Mouse (Mus musculus) lung, postnatal 10 days (tissue): ENCODE measurements around the gene Lbp.
A peak's percentile ranks its signal among the peaks of the same experiment; 100 is the strongest.

Source experiments
- DNase-seq: peaks from one replicate; pipeline ENCODE4 v3.0.0; 2021

The Lbp gene

DNA sequence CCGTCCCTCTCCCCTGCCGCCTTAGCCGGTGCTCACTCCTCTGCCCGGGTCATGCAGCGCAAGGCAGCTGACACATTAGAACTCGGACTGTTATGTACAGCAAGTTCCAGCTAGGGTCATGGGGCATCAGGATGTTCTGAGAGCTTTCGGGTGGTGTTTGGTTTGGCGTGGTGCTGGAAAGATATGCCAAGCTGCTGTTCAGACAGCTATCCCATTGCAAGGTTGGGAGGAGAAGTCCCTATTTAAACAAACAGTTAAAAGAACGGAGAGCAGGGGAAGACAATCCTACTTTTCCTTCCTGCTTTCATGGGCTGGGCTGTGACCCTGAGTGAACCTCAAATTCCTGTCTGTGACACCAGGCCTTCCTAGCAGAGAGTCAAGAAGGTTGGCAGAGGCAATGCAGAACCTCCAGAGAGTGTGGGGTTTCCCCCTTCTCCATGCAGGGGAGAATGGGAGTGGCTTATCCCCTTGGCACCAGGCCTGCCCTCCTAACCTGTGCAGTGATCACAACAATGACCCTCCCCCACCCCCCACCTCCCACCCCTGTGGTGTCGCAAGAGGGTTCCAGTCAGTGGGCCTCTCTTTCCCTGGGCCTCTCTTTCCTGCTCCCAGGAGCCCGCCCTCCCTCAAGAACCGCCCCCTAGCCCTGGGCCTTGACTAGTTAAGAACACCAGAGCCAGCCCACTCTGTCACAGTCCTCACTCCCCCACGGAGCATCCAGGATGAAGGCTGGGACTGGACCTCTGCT lies at the start of gene Lbp:
Gene Lbp (plus strand): TSS at position 546 of the 748 bp plus-strand sequence.
- DNase-seq = peak; percentile 86

DNA sequence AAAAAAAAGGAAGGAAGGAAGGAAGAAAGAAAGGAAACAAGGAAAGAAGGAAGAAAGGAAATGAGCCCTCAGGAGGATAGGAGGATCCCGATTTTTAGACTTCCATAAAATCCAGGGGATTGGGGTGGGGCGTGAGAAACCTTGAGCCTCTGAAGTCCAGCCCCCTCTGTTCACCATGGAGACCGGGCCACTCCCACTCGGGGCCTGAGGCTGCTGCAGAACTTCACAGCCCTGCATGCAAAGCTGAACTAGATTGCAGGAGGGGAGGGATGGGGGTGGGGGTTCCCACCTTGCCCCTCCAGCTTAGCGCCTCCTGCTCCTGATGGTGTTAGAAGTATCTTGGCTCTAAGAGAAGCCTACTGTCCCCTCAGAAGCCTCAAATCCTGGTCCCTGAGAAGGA lies 49.4 kb upstream of the Lbp start:
- DNase-seq = peak; percentile 49

DNA sequence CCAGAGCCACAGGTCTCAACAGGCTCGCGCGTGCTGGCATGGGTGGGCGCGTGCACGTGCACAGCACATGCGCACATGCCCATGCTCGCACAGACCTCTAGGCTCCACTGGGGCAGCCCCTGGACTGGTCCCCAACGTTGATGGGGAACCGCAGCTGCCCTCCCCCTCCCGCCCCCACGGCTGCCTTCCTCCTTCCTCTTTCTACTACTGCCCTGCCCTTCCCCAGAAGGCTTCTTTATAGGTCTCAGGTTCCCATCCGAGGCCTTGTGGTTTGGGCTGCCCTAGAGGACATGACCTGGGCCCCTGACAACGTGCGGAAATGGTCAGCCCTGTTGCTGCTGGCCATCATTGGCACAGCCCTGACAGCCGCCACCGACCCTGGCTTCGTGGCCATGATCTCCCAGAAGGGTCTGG lies 48.3 kb upstream of the Lbp start, which contains the start of gene Bpi:
Gene Bpi (plus strand): TSS at position 90 of the 414 bp plus-strand sequence.
- peak; percentile 11 for DNase-seq

DNA sequence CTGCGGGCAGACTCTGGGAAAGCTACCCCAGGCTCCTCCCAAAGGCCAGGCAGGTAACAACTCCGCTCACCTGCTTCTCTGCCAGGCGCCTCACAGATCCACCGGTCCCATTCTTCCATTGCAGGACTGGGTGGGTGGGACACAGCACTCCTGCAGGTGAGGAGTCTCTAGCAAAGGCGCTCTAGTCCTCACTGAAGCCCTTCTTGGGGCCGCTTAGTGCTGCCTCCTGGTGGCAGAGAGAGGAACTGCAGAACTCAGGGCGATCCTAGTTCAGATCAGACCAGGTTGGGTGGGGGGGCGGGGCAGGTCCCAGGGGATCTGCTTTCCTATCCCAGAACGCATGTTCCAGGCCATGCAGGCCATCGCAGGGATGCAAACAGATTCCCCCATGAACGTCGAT lies 47.5 kb upstream of the Lbp start:
- DNase-seq = peak; percentile 83

DNA sequence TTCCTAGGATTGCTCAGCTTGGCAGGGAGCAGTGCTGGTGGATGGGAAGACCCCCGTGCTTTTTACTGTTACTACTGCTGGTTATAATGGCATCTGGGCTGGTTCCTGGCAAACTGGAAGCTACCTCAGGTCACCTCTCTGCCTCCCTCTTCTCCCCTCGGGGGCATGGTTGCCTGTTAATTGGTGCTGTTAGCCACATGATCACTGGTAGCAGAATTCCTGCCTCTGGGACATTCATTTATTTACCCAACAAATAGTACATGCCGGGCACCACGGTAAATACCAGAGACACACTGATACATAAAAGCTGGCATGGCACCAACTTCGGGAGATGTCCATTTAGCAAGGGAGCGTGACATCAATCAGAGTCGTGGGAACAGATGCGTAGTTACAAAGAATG lies 46.8 kb upstream of the Lbp start:
- no peak for DNase-seq

DNA sequence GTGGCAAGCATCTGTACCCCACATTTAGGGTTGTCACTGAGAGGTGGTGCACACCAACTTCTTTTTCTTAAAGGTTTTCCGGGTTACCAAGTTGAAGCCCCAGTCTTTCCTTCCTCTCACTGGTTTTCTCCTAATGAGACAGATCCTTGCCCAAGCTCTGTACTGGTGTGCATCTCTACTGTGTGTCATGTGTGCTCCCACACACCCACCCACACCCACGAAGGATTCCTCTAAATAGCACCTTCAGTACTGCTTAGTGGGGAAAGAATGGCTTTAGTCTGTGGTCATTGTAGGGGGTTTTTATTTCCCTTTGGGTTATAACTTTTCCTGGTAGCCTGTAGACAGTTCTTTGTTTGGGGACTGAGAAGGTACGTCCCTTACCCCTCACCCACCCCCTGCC lies 41.4 kb upstream of the Lbp start:
- DNase-seq = no peak

DNA sequence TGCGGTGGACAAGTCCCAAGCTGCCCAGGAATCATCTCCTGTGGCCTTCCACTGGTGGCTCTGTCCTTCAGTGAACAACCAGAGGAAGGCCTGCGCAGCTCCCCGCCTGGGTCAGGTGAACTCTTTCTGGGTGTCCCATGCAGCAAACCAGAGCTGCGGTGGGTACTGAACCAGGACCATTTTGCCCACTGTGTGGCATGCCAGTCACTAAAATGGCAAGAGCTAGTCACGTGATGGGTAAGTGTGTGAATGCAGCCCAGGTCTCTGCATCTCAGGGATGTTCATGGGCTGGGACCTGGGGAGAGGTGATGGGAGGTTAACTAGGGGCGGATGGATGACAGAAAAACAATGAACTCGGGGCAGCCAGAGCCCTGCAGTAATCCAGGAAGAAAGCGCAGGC lies 36.3 kb upstream of the Lbp start:
- DNase-seq = no peak

DNA sequence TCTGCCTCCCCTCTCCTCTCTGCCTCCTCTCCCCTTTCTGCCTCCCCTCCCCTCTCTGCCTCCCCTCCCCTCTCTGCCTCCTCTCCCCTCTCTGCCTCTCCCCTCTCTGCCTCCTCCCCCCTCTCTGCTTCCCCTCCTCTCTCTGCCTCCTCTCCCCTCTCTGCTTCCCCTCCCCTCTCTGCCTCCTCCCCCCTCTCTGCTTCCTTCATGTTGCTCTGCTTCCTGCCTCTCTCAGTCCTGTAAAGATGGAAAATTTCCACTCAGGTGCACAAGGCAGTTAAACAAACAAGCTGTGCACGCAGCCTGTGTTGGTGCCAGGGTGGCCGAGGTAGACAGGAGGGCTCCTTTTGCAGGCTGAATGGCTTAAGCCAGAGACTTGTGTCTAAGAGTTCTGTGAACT lies 32.6 kb upstream of the Lbp start:
- DNase-seq = no peak

DNA sequence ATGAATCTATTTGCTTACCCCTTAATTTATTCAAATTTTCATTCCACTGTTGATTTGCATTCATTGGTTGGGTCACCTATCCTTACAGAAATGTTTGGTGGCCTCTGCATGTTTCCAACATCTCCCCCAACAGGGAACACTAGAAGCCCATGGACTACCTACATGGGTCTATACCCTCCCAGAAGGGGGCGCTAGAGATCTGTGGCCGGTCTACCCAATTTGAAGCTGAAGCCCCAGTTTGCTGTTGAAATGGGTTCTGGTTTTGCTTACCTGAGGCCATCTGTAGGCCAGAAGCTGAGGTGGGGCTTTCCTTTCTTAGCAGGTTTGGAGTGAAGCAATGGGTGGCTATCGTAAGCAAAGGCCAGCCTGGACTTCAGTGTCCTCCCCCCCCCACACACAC lies 30.9 kb upstream of the Lbp start:
- DNase-seq = no peak

DNA sequence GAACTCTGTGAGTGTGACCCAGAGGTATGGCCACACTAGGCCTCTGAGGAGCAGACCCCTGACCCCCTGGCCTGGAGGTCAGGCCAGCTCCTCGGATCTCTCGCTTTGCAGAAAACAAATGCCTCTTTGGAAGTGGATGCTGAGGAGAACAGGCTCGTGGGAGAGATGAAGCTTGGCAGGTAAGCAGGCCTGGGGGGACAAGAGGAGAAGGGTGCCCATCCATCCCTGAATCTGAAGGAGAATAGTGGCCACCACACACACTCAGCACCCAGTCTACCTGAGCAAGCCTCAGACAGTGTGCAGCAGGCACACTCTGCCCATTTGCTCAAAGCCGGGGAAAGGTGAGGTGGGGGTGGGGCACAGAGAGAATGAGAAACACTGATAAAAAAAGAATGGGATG lies 30.5 kb upstream of the Lbp start:
- DNase-seq = no peak

DNA sequence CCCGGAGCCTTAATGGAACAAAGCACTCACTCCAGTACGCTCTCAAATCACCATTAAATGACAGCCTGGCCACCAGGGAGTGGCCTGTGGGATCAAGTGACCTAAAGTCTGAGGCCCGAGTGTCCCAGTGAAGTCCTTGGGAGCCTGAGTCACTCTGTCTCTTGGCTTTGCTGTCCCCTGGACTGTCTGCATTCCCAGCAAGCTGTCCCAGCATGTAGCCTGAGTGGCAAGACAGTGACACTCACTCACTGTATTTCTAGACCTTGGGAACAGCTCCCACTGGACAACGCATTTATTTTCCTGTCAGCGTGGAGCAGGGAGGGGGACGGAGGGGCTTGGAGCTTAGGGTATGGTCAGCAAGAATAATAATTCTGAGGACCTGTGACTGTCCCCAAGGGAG lies 29.8 kb upstream of the Lbp start:
- DNase-seq = no peak

DNA sequence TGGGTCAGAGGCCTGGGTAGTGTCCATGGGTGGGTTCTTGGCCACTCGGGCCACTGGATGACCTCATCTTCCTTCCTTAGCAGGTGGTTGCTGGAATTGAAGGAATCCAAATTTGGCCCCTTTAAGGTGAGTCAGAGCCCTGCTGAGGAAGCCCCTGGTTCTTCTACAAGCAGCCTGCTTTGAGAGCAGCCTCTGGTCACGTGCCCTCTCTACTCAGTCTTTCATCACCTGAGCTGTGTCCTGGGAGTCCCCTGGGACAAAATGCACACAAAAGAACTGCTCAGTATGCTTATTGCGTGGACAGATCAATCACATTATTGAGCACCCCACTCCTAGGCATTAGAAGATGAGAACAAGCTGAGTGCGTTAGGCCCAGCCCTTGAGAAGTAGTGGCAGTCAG lies 29.4 kb upstream of the Lbp start:
- no peak for DNase-seq

DNA sequence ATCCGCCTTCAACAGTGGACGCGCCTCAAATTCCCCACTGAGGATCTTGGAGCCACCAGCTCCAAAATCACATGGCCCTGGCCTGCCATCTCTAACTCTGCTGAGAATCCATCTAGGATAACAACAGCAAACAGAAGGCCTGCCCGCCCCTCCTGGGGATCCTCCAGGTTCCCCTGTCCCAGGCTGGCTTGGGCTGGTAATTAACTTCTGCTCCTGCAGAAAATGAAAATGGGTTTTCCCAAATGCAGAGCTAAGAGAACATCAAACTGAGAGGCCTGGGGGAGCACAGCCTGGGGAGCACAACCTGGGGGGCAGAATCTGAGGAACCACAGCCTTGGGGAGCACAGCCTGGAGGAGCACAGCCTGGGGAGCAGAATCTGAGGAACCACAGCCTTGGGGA lies 26.6 kb upstream of the Lbp start:
- no peak for DNase-seq

DNA sequence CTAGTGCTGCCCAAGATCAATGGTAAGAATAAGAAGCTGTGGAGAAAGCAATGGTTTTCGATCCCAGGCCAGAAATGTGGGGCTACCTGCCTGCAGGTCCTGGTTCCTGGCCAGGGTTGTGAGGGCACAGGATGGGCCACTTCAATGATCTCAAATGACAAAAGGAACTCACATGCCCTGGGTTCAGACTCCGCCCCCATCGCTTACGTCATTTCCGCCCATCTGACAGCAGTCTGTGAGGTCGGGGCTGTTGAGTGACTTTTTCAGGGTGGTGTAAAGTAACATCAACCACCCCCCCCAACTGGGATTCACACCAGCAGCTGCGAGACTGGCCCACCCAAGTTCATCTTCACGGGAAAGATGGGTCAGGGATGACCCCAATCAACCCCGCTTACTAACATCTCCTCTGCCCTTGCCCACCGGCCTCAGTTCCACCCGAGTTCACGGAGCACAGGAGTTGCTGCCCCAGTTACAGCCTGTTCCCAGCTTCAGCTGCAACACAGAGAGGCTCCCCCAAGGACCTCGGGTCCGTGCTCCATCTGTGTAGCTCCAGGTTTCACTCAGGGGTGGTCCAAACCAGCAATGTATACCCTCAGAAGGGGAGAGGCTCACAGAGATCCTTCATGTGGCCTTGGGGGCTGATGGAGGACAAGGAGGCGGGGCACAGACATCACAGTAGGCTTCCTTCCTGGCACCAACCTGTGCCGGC lies 24.6 kb upstream of the Lbp start:
- DNase-seq = no peak

DNA sequence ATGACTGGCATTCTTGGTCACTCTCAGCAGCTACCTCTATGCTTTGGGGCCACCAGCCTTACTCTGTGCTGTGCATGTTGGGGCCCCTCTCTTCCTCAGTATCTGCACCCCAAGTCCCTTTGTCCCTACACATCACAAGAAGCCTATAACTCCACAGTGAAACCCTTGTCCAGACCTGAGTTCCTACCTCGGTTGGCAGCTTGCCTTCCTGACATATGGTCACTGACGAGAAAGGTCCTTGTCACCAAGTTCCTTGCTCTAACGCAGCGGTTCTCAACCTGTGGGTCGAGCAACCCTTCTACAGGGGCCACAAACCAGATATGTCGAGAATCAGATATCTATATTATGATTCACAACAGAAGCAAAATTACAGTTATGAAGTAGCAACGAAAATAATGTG lies 23.2 kb upstream of the Lbp start:
- no peak for DNase-seq

DNA sequence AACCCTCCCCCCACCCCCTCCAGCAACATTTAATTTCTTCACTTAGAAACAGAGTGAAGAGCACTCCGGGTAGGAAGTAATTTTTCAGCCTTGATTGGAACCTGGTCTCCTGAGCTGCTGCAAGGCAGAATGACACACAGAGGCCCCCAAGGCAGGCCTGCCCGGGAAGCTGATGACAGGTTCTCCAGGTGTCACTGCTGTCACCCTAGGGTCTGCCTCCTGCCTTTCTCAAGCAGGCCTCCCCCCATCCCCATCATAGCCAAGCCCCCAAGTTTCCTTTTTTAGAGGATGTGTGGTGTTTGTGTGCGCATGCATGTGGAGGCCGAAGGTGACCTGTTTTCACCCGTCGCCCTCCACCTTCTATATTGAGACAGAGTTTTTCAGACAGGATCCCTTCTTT lies 22.5 kb upstream of the Lbp start:
- no peak for DNase-seq

DNA sequence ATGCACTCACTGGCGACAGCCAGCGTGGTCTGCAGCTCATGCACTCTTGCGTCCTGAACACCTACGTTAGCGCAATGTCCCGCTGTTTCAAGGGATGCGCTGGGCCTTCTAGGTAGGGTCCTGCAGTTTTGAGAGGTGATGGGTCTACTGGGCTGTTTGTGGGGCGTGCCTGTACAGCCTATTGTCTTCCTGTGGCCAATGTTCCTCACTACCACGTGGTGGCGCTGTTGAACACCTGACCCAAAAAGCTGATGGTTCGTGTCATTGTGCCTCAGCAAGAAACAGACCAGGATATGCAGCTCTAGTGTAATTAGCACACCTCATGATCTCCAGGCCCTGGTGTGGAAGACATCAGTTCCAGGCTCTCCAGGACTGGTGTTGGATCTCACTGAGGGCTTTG lies 21.7 kb upstream of the Lbp start:
- peak; percentile 67 for DNase-seq

DNA sequence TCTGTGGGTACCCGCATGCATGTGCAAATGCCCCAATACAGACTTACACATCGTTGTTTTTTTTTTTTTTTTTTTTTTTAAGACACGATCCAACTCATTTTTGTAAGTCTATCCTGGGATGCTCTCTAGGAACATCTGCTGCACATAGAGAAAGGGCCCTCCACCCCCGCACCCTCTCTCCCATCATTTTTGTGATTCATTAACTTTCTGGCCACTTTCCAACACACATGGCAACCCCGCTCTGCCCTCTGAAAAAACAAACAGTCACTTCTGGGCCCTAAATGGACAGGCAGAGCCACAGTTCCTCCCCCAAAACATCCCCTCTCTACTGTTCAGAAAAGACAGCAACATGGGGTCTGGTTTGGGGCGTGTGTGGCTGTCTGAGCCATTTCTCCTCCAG lies 20.6 kb upstream of the Lbp start:
- no peak for DNase-seq

DNA sequence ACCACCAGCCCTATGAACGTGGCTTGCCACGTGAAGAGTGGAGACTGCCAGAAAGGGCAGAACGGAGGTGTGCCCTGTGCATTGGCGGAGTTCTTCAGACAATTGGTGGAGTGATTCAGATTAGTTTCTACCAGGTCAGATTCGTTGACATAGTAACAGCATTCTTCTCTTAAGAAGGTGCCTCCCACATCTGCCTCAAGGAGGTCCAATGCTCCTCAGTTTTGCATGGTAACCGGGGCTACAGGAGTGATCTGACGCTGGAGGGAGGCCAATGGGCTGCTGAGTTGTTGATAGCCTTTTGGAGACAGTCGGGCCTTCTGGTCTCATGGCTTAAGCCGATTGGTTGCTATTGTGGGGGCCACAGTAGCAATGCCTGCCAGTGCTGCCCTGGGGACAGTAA lies 10.6 kb upstream of the Lbp start:
- DNase-seq = peak; percentile 21

DNA sequence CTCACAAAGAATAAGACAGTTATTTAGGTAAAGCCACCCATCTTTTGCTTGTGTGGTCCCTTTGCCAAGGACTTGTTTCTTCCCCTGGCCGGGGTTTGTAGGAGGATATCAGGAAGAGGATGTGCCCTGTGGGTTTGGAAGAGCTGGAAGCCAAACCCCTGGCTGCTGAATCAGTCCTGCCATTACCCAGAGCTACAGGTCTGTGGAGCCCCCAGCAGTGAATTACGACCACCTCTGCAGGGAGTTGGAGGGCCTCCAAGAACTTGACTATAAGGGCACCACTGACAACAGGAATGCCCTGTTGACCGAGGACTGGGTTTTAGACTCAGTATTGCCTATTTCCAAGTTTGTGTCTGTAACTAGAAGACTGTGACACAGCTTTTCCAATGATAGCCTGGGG lies 7.1 kb upstream of the Lbp start:
- no peak for DNase-seq

DNA sequence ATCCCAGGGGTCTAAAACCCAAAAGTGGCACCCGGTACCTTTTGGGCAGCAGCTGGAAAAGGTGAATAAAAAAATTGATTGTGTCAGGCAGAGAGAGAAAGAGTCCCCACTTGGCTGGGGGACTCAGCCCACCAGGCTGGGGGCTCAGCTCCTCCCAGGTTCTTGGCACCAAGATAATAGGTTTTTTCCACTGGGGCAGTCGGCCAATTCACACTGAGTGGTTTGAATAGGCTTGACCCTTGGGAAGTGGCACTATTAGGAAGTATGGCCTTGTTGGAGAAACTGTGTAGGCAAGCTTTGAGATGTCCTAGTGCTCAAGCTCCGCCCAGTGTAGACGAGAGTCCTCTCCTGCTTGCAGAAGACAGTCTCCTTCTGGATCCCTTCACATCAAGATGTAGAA lies 6.6 kb upstream of the Lbp start:
- DNase-seq = no peak

DNA sequence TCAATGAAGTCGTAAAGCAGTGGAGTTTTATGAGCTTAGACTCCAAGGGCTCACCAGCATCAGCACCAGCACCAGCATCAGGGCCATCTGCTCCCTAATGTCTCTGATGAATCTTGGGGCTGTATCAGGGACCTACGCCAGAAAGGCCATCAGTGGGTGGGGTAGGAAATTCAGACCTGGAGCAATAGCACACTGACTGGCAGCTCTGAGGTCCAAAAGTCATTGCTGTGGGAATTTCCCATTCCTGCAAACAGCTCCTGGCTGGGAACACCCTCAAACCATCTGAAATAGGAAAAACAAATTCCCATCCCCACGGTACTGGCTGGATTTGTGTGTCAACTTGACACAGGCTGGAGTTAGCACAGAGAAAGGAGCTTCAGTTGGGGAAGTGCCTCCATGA lies 3.5 kb upstream of the Lbp start:
- no peak for DNase-seq

DNA sequence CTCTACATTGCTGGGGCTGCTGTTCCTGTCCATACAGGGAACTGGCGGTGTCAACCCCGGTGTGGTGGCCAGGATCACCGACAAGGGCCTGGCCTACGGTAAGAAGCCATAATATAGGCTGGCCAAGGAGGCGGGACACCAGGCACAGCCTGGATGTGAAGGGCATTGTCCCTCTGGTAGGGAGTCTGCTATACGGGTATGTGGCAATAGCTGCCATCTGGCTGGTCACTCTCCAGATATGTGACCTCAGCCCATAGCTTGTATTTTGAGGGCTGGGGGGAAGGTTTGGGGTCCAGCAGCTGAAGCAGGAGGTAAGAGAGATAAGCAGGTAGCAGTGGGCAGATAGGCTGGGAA lies 380 bp downstream of the Lbp start:
- no peak for DNase-seq

DNA sequence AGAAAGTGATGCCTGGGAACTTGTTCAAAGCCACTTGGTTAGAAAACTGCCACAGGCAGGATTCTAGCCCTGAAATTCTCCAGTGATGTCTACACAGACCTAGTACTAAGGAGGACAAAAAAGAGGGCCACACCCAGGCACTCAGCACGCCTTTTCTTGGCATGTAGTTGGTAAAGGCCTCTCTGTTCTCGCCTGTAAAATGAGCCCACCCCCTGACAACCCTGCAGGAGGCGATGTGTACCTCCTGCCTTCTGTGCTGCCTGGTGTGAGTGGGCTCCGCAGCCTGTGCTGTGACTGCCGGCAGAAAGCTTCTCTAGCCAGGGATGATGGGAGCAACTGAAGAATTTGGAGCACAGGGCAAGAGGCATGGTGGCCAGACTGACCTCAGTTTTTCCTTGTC lies 2.0 kb downstream of the Lbp start:
- peak; percentile 28 for DNase-seq

DNA sequence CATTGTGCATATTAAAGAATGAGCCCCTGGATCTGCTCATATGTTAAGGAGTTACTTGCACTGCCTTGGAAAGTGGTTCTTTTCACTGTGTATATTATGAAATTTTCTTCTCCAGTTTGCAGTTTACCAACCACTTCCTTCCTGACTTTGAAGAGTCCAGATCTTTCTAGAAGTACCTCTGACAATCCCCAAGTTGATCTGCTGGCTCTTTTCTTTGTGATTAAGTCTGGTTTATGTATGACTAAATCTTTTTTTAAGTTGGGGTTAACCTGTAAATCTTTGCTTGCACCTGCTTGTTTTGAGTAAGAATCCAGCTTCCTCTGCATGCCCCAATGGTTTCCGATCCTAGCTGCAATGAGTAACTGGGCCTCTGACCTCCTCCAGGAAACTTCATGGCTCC lies 6.8 kb downstream of the Lbp start:
- no peak for DNase-seq
